Comparison of ENCODE assay signal across 21 mouse cellular contexts in genomic region chr11:63424319-63424718, GRCm38 (mm10).
"Had no signal": no experiment of that assay in that cellular context is flagged by ENCODE, and none has a peak within 500 bp of the region (broad histone marks: within the 10 kb centered on the region; RNA-seq: fewer than 3 reads in every experiment).

No protein-coding gene starts in this region.

- H3K4me3 ChIP-seq: lung, embryonic 15.5 days; megakaryocyte, embryonic 14.5 days; midbrain, embryonic 13.5 days; midbrain, embryonic 15.5 days; myocyte; neural tube, embryonic 13.5 days; neural tube, embryonic 15.5 days; stomach, embryonic 15.5 days had no signal

- H3K36me3 ChIP-seq: lung, embryonic 15.5 days; midbrain, embryonic 13.5 days; midbrain, embryonic 15.5 days; neural tube, embryonic 13.5 days; neural tube, embryonic 15.5 days; stomach, embryonic 15.5 days had no signal

- H3K27me3 ChIP-seq: megakaryocyte, embryonic 14.5 days; midbrain, embryonic 13.5 days; midbrain, embryonic 15.5 days; neural tube, embryonic 13.5 days; neural tube, embryonic 15.5 days; stomach, embryonic 15.5 days had no signal

- H3K9me3 ChIP-seq: lung, embryonic 15.5 days; midbrain, embryonic 13.5 days; midbrain, embryonic 15.5 days; neural tube, embryonic 13.5 days; neural tube, embryonic 15.5 days; stomach, embryonic 15.5 days had no signal

- H3K9ac ChIP-seq: liver, postnatal 0 days; lung, embryonic 15.5 days; midbrain, embryonic 13.5 days; midbrain, embryonic 15.5 days; neural tube, embryonic 13.5 days; neural tube, embryonic 15.5 days; stomach, embryonic 15.5 days had no signal

- DNase-seq: liver, postnatal 0 days; lung, adult 2 months; lung, postnatal 14 days; lung, postnatal 36 days; retina, postnatal 1 day; right cerebral cortex, adult 18-20 months; right cerebral cortex, postnatal 14 days; thymus, adult 2 months; thymus, postnatal 25 days; thymus, postnatal 4 days had no signal

- H3K27ac ChIP-seq: lung, embryonic 15.5 days; macrophage; midbrain, embryonic 13.5 days; midbrain, embryonic 15.5 days; neural tube, embryonic 13.5 days; neural tube, embryonic 15.5 days; stomach, embryonic 15.5 days; stomach, postnatal 0 days had no signal

- H3K4me2 ChIP-seq: lung, embryonic 15.5 days; midbrain, embryonic 11.5 days; midbrain, embryonic 13.5 days; midbrain, embryonic 15.5 days; neural tube, embryonic 13.5 days; neural tube, embryonic 15.5 days; stomach, embryonic 15.5 days had no signal

- H3K4me1 ChIP-seq: lung, embryonic 15.5 days; megakaryocyte, embryonic 14.5 days; stomach, embryonic 15.5 days had no signal
